In the genomic region with DNA sequence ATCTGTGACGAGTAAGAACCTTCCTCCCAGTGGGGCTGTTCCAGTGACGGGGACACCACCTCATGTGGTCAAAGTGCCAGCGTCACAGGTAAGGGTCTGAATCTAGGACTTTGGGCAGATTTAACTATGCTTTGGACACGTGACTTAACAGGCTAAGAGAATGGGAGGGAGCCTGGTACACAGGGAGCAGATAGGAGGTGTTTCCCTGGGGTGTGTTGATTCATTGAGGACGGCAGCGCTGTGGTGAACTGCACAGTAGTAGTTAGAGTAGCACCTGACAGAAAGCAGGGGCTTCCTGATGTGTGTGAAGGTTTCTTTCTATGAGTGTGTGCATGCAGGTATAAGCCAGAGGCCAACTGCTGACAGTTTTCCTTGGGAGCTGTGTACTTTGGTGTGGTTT, we compare ENCODE assay signal across 25 mouse cellular contexts. TPM values are rescaled to one million over a fixed set of nuclear protein-coding genes. Genes with fewer than 3 reads are reported as not detected.
DNase-seq lines count a peak whose midpoint lies in the region; ATAC-seq and TF ChIP-seq lines count a peak whose summit lies in the region.
"Had no signal": no experiment of that assay in that cellular context is flagged by ENCODE, and none has a peak within 500 bp of the region (broad histone marks: within the 10 kb centered on the region; RNA-seq: fewer than 3 reads in every experiment).

No protein-coding gene starts in this region.

- no peaks in the 10 kb centered on the region for H3K4me1 ChIP-seq in ES-Bruce4 (ENCODE audit: control insufficient read depth, insufficient read depth, low read length)
- no peaks in the 10 kb centered on the region for H3K4me1 ChIP-seq in intestine, postnatal 0 days (replicated peaks; ENCODE audit: control insufficient read depth, insufficient read depth, low read length)
- H3K4me1 ChIP-seq: forebrain, embryonic 10.5 days; heart, embryonic 10.5 days had no signal

- H3K4me3 ChIP-seq in gastrocnemius, adult 2 months: no peak overlapping the region
- H3K4me3 ChIP-seq in ES-Bruce4 (ENCODE audit: low read depth, low read length): no peak overlapping the region
- no peak overlapping the region for H3K4me3 ChIP-seq in intestine, postnatal 0 days (ENCODE audit: low read depth, low read length)
- H3K4me3 ChIP-seq: forebrain, embryonic 10.5 days; heart, adult 2 months; heart, embryonic 10.5 days; heart, embryonic 13.5 days had no signal

- H3K27ac ChIP-seq in gastrocnemius, adult 2 months: no peak overlapping the region
- H3K27ac ChIP-seq in ES-Bruce4 (ENCODE audit: insufficient read depth, low read length): peak overlapping the region; percentile 80
- no peak overlapping the region for H3K27ac ChIP-seq in intestine, postnatal 0 days (ENCODE audit: low read depth, low read length)
- H3K27ac ChIP-seq: forebrain, embryonic 10.5 days; heart, adult 2 months; heart, embryonic 10.5 days; heart, embryonic 13.5 days; hindbrain, embryonic 14.5 days; hindbrain, postnatal 0 days had no signal

- no peak for TF ChIP-seq CTCF in gastrocnemius, adult 2 months (IDR thresholded peaks at IDR 0.05)
- no peak for TF ChIP-seq CTCF in ES-Bruce4 (IDR thresholded peaks at IDR 0.05; ENCODE audit: low read depth, low read length)
- TF ChIP-seq CTCF in intestine, postnatal 0 days (IDR thresholded peaks at IDR 0.05; ENCODE audit: low read depth): no peak

- WGBS in intestine, postnatal 0 days: 63% methylated on average over 6 of the region's 6 CpGs

- H3K9ac ChIP-seq in ES-Bruce4 (ENCODE audit: low read depth, poor library complexity, severe bottlenecking): no peak overlapping the region
- H3K9ac ChIP-seq in intestine, postnatal 0 days (ENCODE audit: low read depth, low read length): no peak overlapping the region
- H3K9ac ChIP-seq: forebrain, postnatal 0 days; heart, embryonic 13.5 days; hindbrain, embryonic 14.5 days had no signal

- H3K27me3 ChIP-seq in ES-Bruce4 (ENCODE audit: control insufficient read depth, insufficient read depth, low read length, poor library complexity, severe bottlenecking): no peaks in the 10 kb centered on the region
- no peaks in the 10 kb centered on the region for H3K27me3 ChIP-seq in intestine, postnatal 0 days (replicated peaks; ENCODE audit: control insufficient read depth, insufficient read depth, low read length)
- H3K27me3 ChIP-seq: heart, embryonic 13.5 days; Patski had no signal

- intact Hi-C loops in gastrocnemius, adult 2 months (cut with DNase I): no loop called here
- intact Hi-C loops in left cerebral cortex, postnatal 4 days (cut with DNase I): no loop called here

- DNase-seq in gastrocnemius, adult 2 months: peak; percentile 10
- DNase-seq in gastrocnemius, adult 8-10 months (ENCODE audit: low spot score in 2 of 2): no peak
- DNase-seq in left cerebral cortex, postnatal 4 days: no peak
- DNase-seq: adrenal gland, postnatal 10 days; adrenal gland, postnatal 36 days; cerebellum, adult 18-20 months; cerebellum, adult 9-10 months; cerebellum, postnatal 14 days; forebrain, postnatal 0 days; gastrocnemius, postnatal 10 days; gastrocnemius, postnatal 36 days; heart, adult 2 months; heart, postnatal 14 days; heart, postnatal 4 days had no signal

- ATAC-seq in intestine, postnatal 0 days: peak; percentile 23; the same call in 1 of the 2 replicates
- no peak for ATAC-seq in monocyte, adult 5-6 weeks (replicated peaks; ENCODE audit: insufficient number of reproducible peaks, low FRiP score, low TSS enrichment, poor library complexity, severe bottlenecking)
- ATAC-seq: forebrain, embryonic 14.5 days; forebrain, postnatal 0 days; hindbrain, postnatal 0 days; Patski had no signal

- H3K9me3 ChIP-seq in ES-Bruce4 (replicated peaks; ENCODE audit: control insufficient read depth, insufficient read depth, low read length, poor library complexity, severe bottlenecking): no peaks in the 10 kb centered on the region
- H3K9me3 ChIP-seq in intestine, postnatal 0 days (ENCODE audit: control insufficient read depth): no peaks in the 10 kb centered on the region
- H3K9me3 ChIP-seq: forebrain, embryonic 10.5 days; G1E; heart, embryonic 10.5 days; heart, embryonic 13.5 days had no signal

- TF ChIP-seq EP300 in ES-Bruce4 (IDR thresholded peaks at IDR 0.05; ENCODE audit: insufficient read depth, low read depth, low read length): no peak

- TF ChIP-seq POLR2A in ES-Bruce4 (IDR thresholded peaks at IDR 0.05; ENCODE audit: insufficient read depth, low read length): no peak

- H3K36me3 ChIP-seq in ES-Bruce4 (ENCODE audit: control insufficient read depth, insufficient read depth, low read length, poor library complexity, severe bottlenecking): peaks cover 95% of the 10 kb centered on the region
- H3K36me3 ChIP-seq in intestine, postnatal 0 days (ENCODE audit: control insufficient read depth, insufficient read depth): peaks cover 82% of the 10 kb centered on the region

- no peak overlapping the region for H3K4me2 ChIP-seq in intestine, postnatal 0 days (replicated peaks; ENCODE audit: low read depth)
- H3K4me2 ChIP-seq: heart, embryonic 13.5 days; hindbrain, embryonic 14.5 days had no signal

RNA-seq across cellular contexts. Expression of a gene that starts 26.7 kb away (rescaled TPM):
- total RNA-seq in gastrocnemius, adult 2 months (2021): 10 to 100 TPM; 52.5 to 55.5 TPM
- total RNA-seq in gastrocnemius, adult 8-10 months (2022): 10 to 100 TPM; 57.3 to 63.3 (median 62.0) TPM
- polyA plus RNA-seq in ES-Bruce4 (2011; ENCODE audit: insufficient read depth, insufficient read length, low read depth, missing spikeins): 146 and 147 TPM in 2 replicates
- 41.0 and 43.6 TPM in 2 replicates for polyA plus RNA-seq in intestine, postnatal 0 days (2015; fragmentation: Nextera tagmentation; extraction: Ambion mirVana)
- 10 to 100 TPM; 53.1 to 56.4 TPM for total RNA-seq in left cerebral cortex, postnatal 4 days (2021)
- total RNA-seq in monocyte, adult 5-6 weeks (2017): 54.8 to 59.5 TPM (median 56.4 TPM) in 3 replicates

RNA-seq across cellular contexts. Expression of a gene that starts 35.1 kb away (rescaled TPM):
- 10 to 100 TPM; 41.3 to 45.4 TPM for total RNA-seq in gastrocnemius, adult 2 months (2021)
- 10 to 100 TPM; 42.0 to 46.5 (median 45.9) TPM for total RNA-seq in gastrocnemius, adult 8-10 months (2022)
- 120 and 142 TPM in 2 replicates for polyA plus RNA-seq in ES-Bruce4 (2011; ENCODE audit: insufficient read depth, insufficient read length, low read depth, missing spikeins)
- 637 and 641 TPM in 2 replicates for polyA plus RNA-seq in intestine, postnatal 0 days (2015; fragmentation: Nextera tagmentation; extraction: Ambion mirVana)
- total RNA-seq in left cerebral cortex, postnatal 4 days (2021): 100 to 1,000 TPM; 124 to 130 TPM
- total RNA-seq in monocyte, adult 5-6 weeks (2017): 91.4 to 104 TPM (median 99.3 TPM) in 3 replicates
